Mouse (Mus musculus): ENCODE results near the gene Dock8.

Gene Dock8

DNA sequence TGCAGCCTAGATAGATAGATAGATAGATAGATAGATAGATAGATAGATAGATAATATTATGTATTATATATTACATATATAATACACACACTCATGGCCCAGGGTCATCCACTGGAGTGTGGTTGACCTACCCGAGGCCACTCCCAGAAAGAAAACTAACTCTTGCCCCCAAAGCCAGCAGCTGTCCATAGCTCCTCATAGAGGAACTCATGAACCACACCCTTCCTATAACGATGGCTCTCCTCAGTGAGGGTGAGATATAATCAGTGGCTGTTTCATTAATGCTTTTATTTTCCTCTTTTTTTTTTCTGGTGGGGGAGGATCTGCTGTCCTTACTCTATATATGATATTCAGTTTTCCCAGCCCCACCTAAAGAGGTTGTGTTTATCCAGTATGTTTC is 134.6 kb downstream of the Dock8 start:
- DNase-seq = no peak

- no peak for DNase-seq
These were observed 136.8 kb downstream of the Dock8 start for GRCm38 (mm10) chr19:25136171-25136570.

DNA sequence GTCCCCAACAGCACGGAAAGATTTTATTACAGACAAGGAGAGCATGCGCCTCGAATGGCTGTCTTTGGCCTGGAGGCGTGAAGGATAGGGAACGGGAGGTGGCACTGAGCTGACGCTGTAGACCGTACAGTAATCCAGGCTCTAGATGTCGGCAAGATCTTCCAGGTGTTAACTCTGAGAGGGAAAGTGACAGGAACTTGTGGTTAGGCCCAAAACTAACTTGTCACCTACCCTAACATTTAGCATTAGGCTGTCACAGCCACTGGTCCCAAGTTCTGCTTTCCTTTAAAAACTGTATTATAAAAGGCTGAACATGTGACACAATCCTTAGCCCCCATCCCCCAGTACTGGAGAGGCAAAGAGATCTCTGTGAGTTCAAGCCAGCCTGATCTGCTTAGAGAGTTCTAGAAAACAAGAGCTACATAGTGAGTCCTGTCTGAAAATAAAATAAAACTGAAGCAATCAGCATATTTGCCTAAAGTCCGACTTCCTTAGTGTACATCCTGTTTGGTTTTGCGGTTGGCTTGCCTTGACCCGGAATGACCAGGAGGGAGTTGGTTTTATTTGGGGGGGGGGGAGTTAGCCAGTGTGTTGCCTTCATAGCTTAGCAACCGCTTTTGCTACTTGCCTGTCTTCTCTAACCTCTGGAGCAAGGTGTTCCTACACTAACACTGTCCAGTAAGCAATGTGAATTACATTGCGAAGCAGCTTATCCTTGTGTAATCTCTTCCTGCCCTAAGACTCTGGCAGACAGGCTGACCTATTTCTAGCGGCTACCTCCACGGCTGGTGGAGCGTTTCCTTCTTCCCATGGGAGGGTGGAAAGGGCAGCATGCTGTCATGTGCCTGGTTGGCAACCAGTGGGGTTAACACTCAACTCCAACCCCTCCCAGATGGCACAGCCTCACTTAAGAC is 138.8 kb downstream of the Dock8 start:
- no peak for DNase-seq

GRCm38 (mm10) chr19:25144110-25145028 is 145.0 kb downstream of the Dock8 start:
- no peak for DNase-seq

DNA sequence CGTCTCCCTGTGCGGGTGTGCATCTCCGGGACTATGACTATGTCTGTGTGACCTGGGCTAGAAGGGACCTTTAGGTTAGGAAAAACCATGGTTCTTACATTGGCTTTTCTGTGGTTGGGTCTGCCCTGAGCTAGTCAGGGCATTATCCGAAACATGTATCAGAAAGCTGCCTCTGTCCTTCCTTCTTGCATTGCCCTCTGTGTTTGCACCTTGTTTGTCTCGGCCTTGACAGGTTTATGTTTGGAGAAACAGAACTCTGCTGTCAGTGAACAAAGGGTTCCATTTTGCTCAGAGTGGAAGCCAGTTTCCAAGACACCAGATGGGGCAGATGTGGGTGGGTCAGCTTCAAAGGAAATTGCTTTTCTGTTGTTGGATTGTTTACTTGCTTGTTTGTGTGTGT is 145.8 kb downstream of the Dock8 start:
- no peak for DNase-seq

DNA sequence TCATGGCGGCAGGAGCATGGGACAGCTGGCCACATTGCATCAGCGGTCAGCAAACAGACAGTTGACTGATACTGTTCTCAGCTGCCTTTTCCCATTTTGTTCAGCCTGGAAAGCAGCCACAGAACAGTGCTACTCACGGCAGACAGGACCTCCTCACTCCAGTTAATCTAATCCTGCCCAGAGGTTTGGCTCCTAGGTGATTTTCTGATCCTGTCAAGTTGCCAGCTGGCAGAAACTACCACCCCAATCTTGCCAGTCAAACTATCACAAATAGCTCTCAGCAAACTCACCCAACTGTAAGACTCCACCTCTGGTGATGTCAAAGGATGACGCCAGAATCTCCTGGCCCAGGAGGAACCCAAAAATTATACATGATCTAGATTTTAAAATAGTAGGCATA is 146.8 kb downstream of the Dock8 start:
- no peak for DNase-seq

- no peak for DNase-seq
These were observed 150.5 kb downstream of the Dock8 start for GRCm38 (mm10) chr19:25149788-25150187.

- no peak for DNase-seq
These were observed 155.3 kb downstream of the Dock8 start for GRCm38 (mm10) chr19:25154506-25155178.

DNA sequence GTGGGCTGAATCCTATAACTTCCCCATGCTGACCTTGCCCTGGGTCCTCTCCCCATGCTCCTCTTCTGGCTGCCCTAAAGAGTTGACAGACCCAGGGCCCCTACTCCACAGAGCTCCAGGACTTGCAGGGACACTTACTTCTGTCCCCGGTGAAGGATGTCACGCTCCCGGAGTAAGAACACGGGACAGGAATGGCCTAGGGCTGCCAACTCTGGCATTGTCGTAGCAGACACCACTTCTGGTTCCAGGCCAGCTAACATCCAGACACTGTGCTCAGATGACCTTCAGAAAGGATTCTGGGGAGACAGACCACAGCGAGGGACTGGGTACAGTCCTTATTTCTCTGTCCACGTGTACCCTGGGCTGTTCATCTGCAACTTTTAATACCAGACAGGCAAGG is 155.9 kb downstream of the Dock8 start:
- no peak for DNase-seq

DNA sequence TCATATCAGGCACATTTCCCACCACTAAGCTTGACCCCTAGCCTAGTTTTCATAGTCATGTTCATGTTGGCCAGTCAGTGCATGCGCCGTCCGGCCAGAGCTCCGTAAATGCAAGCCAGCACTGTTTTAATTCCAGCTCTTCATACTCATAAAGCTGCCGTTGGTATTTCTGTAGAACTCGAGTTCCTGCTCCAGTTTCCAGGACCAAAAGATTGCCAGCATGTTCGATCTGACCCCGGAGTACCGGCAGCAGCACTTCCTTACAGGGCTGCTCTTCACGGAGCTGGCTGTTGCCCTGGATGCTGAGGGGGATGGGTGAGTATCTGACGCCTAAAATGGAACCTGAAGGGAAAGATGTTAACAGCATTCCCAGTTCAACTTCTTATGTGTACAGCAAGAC is 156.4 kb downstream of the Dock8 start:
- DNase-seq = no peak

DNA sequence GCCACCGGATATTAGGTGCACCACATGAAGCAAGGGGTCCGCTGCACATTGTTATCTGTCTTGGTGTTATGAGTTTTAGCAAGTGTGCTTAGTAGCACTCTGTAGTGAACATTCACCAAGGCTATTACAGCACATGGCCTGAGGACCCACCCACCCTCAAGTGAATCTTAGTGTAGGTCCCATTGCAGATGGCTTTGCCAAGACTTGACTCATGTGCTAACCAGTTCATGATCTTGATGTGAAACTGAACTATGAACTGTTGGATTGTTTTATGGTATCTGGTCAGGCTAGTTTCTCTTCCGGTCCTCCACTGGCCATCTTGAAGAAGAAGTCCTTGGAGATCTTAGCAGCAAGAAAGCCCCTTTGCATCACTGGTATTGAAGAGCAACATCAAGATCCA is 162.9 kb downstream of the Dock8 start:
- no peak for DNase-seq

DNA sequence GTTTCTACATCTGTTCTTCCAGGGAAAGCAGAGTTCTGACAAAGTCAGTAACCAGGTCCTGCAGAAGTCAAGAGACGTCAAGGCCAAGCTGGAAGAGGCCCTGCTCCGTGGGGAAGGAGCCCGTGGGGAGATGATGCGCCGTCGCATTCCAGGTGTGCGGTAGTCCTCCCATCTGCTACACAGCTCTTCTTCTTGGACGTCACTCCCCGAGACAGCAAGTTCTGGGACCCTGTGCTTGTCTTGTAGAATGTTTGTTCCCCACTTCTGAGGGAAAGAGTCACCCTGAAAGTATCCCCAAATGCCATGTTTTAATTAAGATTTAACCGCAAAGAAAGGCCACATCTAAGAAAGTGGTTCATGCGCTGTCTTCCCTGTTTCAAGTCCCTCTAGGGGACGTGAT is 164.1 kb downstream of the Dock8 start:
- no peak for DNase-seq

DNA sequence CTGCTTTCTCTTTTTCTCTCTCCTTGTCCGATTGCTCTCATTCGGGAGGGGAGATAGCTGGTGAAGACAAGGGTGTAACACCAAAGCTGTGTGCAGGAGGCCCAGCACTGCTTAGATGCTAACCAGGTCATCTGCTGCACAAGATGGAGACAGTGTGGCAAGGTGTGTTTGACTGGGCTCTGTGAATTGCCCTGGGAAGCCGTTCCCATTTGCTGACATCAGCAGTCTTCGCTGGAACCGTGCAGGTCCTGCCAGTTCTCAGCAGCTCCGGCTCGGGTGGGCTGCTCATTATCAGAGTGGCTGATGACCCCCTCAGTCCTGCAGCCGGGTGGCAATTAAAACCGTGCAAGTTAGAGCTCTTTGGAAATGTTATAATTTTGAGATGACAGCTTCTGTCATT is 167.1 kb downstream of the Dock8 start:
- no peak for DNase-seq

DNA sequence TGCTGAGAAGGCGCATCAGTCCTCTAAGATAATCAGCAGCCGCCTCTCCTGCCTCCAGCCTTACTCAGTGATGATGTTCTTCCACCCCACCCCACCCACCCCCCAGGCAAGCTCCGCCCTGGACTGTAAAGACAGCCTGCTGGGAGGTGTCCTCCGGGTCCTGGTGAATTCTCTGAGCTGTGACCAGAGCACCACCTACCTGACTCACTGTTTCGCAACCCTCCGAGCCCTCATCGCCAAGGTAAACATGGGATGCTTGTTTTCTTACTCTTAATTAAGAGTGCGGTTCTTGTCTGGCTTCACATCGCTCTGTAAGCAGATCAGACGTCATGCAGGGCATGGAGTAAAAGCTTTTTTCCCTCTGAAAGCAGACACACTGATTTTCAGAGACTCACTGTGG is 172.1 kb downstream of the Dock8 start:
- peak; percentile 12 for DNase-seq

DNA sequence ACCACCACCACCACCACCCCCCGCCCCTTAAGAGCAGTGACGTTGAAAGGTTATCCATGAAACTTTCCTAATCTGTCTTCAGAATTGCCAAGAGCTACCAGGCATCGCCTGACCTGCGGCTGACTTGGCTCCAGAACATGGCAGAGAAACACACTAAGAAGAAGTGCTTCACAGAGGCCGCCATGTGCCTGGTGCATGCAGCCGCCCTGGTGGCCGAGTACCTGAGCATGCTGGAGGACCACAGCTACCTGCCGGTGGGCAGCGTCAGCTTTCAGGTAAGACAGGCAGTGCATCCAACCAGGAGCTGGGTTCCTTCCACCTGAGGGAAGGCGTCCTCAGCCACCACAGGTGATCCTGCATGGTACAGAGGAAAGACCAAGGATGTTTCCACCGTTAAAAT is 177.4 kb downstream of the Dock8 start:
- DNase-seq = no peak

DNA sequence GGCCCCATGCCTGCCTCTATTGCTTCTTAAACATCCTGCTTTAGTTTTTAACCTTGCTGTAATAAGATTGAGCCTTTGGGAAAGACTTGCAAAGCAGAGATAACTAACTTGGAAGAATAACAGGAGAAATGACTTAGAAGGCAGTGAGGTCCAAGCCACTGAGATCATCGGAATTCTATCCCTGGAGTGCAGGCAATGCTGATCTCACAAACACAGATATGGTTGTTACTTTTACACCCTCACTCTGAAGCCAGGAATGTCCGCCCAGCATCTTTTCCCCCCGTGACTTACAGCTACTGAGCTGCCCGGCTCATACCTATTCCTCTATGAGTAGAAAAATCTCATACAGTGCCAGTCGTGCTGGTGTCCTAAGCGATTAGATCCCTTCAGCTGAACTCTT is 180.7 kb downstream of the Dock8 start:
- DNase-seq = no peak

DNA sequence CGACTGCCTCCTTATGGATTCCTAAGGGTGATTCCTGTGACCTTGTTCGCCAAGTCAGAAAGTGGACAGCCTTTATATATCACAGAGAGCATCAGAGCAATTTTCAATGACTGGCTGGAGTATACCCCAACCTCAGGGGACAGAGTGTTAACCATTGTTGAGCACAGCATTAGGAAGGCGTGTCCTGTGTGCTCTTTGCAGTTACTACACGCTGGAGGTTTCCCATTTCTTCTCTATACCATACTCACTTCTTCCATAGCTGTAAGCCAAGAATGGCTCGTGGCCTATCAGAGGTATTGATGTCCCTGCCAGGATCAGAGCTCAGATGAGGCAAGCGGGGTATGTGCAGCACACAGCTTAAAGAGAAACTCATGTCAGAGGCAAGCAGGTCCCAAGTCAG is 181.2 kb downstream of the Dock8 start:
- no peak for DNase-seq

GRCm38 (mm10) chr19:25184076-25184475 is 184.7 kb downstream of the Dock8 start:
- no peak for DNase-seq

GRCm38 (mm10) chr19:25186316-25186715 is 187.0 kb downstream of the Dock8 start:
- DNase-seq = no peak

GRCm38 (mm10) chr19:25187681-25188080 is 188.3 kb downstream of the Dock8 start:
- DNase-seq = no peak

DNA sequence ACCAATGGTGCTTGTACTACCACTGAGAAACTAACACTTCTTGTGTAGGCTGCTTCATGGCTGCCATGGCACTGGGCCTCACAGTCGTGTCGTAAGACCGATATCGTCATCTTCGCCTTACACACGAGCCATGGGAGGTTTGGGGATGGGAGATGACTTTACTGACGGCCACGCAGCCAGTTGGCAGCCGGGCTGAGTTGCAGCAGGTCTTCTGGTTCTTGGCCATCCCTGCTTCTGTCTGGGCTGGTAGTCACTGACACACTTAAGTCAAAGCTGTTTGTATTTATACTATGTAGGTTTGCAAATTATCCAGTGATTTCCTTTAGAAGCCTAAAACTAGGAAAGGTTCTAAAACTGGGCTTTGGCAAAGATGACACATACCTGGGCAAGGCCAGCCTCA is 194.4 kb downstream of the Dock8 start:
- no peak for DNase-seq

DNA sequence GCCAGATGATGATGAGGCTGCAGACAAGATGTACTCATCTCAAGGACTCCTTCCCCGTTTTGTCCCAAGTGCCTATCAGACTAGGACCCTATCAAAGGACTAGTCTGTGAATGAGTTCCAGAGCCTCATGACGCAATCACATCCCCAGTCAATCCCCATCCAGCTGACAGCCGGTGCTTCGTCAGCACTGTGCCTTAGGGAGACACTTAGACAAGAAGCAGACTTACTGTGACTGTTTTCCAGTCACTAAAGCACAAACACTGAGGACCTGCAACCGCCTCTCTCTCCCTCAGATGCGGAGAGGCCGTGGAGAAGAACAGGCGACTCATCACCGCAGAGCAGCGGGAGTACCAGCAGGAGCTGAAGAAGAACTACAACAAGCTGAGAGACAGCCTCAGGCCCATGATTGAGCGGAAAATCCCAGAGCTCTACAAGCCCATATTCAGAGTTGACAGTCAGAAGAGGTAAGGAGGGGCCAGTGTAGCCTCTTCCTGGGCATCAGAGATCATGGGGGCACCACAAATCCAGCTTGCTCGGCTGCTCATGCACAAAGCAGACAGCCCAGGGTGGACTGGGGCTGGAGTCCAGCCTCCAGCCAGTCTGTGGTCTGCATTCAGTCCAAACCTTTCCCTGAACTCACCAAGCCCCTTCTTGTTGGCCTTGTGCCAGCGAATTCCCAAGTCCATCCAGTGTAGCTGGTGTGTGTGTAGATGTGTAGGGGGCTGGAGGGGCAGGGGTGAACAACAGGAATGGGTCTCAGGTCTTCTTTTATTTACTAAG is 200.9 kb downstream of the Dock8 start:
- peak; percentile 15 for DNase-seq
